Mouse (Mus musculus) midbrain, postnatal 0 days (tissue): ENCODE results near the gene Nfkbie. TPM values are rescaled to one million over a fixed set of nuclear protein-coding genes. Genes with fewer than 3 reads are reported as not detected.
A peak's percentile ranks its signal among the peaks of the same experiment; 100 is the strongest.

Experiments
- ATAC-seq: fragments of 200-750 bp; cut with Nextera tagmentation; 2 replicates; pipeline ENCODE4 v1.8.0; 2017; ENCODE audit warnings: moderate number of reproducible peaks, mild to moderate bottlenecking, moderate TSS enrichment, moderate library complexity; ENCODE audit not compliant: low FRiP score
- DNase-seq: peaks from one replicate; pipeline ENCODE4 v3.0.0-alpha.2; 2015; ENCODE audit warnings: low spot score
- H3K27ac ChIP-seq: fragments of 300-500 bp; sonication (generic); 2 replicates; pipeline ENCODE4 v1.5.1; 2014; ENCODE audit warnings: low read depth, mild to moderate bottlenecking, low read length, mixed read lengths
- H3K27me3 ChIP-seq: fragments of 300-500 bp; sonication (generic); 2 replicates; pipeline ENCODE4 v1.6.1; 2014; ENCODE audit warnings: low read length, control low read depth, mixed read lengths; ENCODE audit not compliant: insufficient read depth
- H3K36me3 ChIP-seq: fragments of 300-500 bp; sonication (generic); 2 replicates; pipeline ENCODE4 v1.6.1; 2014; ENCODE audit warnings: low read length, control low read depth, mixed read lengths; ENCODE audit not compliant: insufficient read depth
- H3K4me1 ChIP-seq: fragments of 300-500 bp; sonication (generic); 2 replicates; pipeline ENCODE4 v1.6.1; 2014; ENCODE audit warnings: mild to moderate bottlenecking, control low read depth, antibody characterized with exemption, low read length, mixed read lengths; ENCODE audit not compliant: insufficient read depth
- H3K4me2 ChIP-seq: fragments of 300-500 bp; sonication (generic); 2 replicates; pipeline ENCODE4 v1.6.1; 2014; ENCODE audit warnings: low read depth, mild to moderate bottlenecking, low read length, mixed read lengths; ENCODE audit not compliant: poor library complexity, severe bottlenecking
- H3K4me3 ChIP-seq: fragments of 300-500 bp; sonication (generic); 2 replicates; pipeline ENCODE4 v1.5.1; 2014; ENCODE audit warnings: low read depth, mild to moderate bottlenecking, low read length, moderate library complexity
- H3K9ac ChIP-seq: fragments of 300-500 bp; sonication (generic); replicated peaks from 2 replicates; pipeline ENCODE4 v1.6.1; 2014; ENCODE audit warnings: mild to moderate bottlenecking, low read length, moderate library complexity, mixed read lengths; ENCODE audit not compliant: poor library complexity, severe bottlenecking
- H3K9me3 ChIP-seq: fragments of 300-500 bp; sonication (generic); 2 replicates; pipeline ENCODE4 v1.6.1; 2016; ENCODE audit warnings: low read length, control low read depth
- CTCF ChIP-seq: IDR thresholded peaks from 2 replicates; pipeline ENCODE4 v1.5.1; 2016; ENCODE audit warnings: antibody characterized with exemption, mild to moderate bottlenecking
- WGBS: fragments of 180-500 bp; shearing (Covaris S2); extraction: QIAGEN DNeasy Blood & Tissue Kit; methylation state at CpG from one replicate; pipeline ENCODE4 v1.1.7; 2014; 5-methylcytosine and 5-hydroxymethylcytosine counted together
- polyA plus RNA-seq: library from polyadenylated mRNA; unstranded; fragments of >200 nt; fragmentation: Nextera tagmentation; extraction: Ambion mirVana; gene quantifications from 2 replicates; pipeline ENCODE4 v1.2.1, GENCODE M21; 2015
- total RNA-seq: library from RNA; depleted of rRNA; stranded (reverse); fragments of >200 nt; gene quantifications from 2 replicates; pipeline ENCODE4 v1.2.3, GENCODE M21; 2014

Gene Nfkbie
- total and polyA plus RNA-seq, 2 experiments from 2014 or later, result 2.5 to 4.8 TPM

GRCm38 (mm10) chr17:45589236-45589635 is 33.7 kb downstream of the Nfkbie start:
- H3K27ac ChIP-seq, result no peak overlapping the region
- DNase-seq (no peak), ATAC-seq (no peak)
- H3K4me3 ChIP-seq, result no peak overlapping the region
- H3K36me3 ChIP-seq, result no peaks in the 10 kb centered on the region
- no peaks in the 10 kb centered on the region for H3K9me3 ChIP-seq
- H3K27me3 ChIP-seq, result peaks cover 8% of the 10 kb centered on the region
- no peak overlapping the region for H3K4me2 ChIP-seq
- H3K4me1 ChIP-seq, result peaks cover 7% of the 10 kb centered on the region; the same call in 1 of the 2 replicates
- no peak for TF ChIP-seq CTCF
- 95% methylated on average over 7 of the region's 7 CpGs for WGBS
- H3K9ac ChIP-seq, result no peak overlapping the region

GRCm38 (mm10) chr17:45589844-45590243 is 34.3 kb downstream of the Nfkbie start:
- Histone ChIP-seq H3K4me2 (no peak overlapping the region), H3K27ac (no peak overlapping the region), H3K9me3 (no peaks in the 10 kb centered on the region), H3K4me3 (no peak overlapping the region), H3K36me3 (no peaks in the 10 kb centered on the region), H3K27me3 (peaks cover 8% of the 10 kb centered on the region), H3K9ac (no peak overlapping the region), H3K4me1 (peaks cover 12% of the 10 kb centered on the region)
- DNase-seq (no peak), ATAC-seq (no peak)
- no peak for TF ChIP-seq CTCF
- 94% methylated on average over 8 of the region's 8 CpGs for WGBS

- Histone ChIP-seq H3K4me2 (no peak overlapping the region), H3K4me3 (no peak overlapping the region), H3K27ac (no peak overlapping the region), H3K27me3 (peaks cover 8% of the 10 kb centered on the region), H3K9me3 (no peaks in the 10 kb centered on the region), H3K9ac (no peak overlapping the region), H3K36me3 (no peaks in the 10 kb centered on the region), H3K4me1 (peaks cover 15% of the 10 kb centered on the region)
- no peak for TF ChIP-seq CTCF
- ATAC-seq (no peak), DNase-seq (no peak)
- 81% methylated on average over 6 of the region's 6 CpGs for WGBS
Observed at GRCm38 (mm10) chr17:45590410-45590809, 34.9 kb downstream of the Nfkbie start.

- H3K4me2 ChIP-seq, result peak overlapping the region; percentile 24
- ATAC-seq, result 0 out of 2 replicates have a peak, but pooled peaks have one; percentile 2
- H3K4me3 ChIP-seq, result no peak overlapping the region
- DNase-seq, result no peak
- H3K27me3 ChIP-seq, result peaks cover 8% of the 10 kb centered on the region
- 59% methylated on average over 16 of the region's 16 CpGs for WGBS
- peak overlapping the region; percentile 29; the same call in 1 of the 2 replicates for H3K9ac ChIP-seq
- H3K36me3 ChIP-seq, result no peaks in the 10 kb centered on the region
- peaks cover 15% of the 10 kb centered on the region for H3K4me1 ChIP-seq
- no peaks in the 10 kb centered on the region for H3K9me3 ChIP-seq
- no peak overlapping the region for H3K27ac ChIP-seq
- TF ChIP-seq CTCF, result no peak
Observed at GRCm38 (mm10) chr17:45591701-45592605, 36.5 kb downstream of the Nfkbie start.

- Histone ChIP-seq H3K9me3 (no peaks in the 10 kb centered on the region), H3K36me3 (no peaks in the 10 kb centered on the region), H3K27ac (peak overlapping the region; percentile 12; the same call in 1 of the 2 replicates), H3K27me3 (peaks cover 8% of the 10 kb centered on the region), H3K4me3 (no peak overlapping the region), H3K4me1 (peaks cover 15% of the 10 kb centered on the region), H3K4me2 (peak overlapping the region; percentile 24; the same call in 1 of the 2 replicates), H3K9ac (peak overlapping the region; percentile 29; the same call in 1 of the 2 replicates)
- WGBS, result 61% methylated on average over 8 of the region's 8 CpGs
- TF ChIP-seq CTCF, result no peak
- DNase-seq, result no peak
- ATAC-seq, result no peak
Observed at GRCm38 (mm10) chr17:45592606-45593431, 37.3 kb downstream of the Nfkbie start.
